Mouse (Mus musculus) thymus, adult 18-20 months (tissue): ENCODE measurements around the gene Gm45234.
"Not testable (repeated sequence)": the region's sequence is repeated elsewhere in the genome, so short reads cannot be mapped to it uniquely, and the experiment has no call there.

ENCODE experiments used
- DNase-seq, 2 experiments: peaks; one replicate each; pipeline ENCODE4 v3.0.0; 2022; ENCODE audit warnings: mixed read lengths in 2 of 2

Gene Gm45234

GRCm38 (mm10) chr6:124755831-124756595, at the start of gene Gm45234, which contains the start of gene Atn1:
TSS of gene Gm45234 (minus strand) at chr6:124756021.
TSS of gene Atn1 (minus strand) at chr6:124756524.
- no peak for DNase-seq

- no peak for DNase-seq
Measured at GRCm38 (mm10) chr6:124804341-124804740, 48.5 kb upstream of the Gm45234 start.

GRCm38 (mm10) chr6:124803691-124804090, 47.9 kb upstream of the Gm45234 start:
- not testable (repeated sequence) for DNase-seq

GRCm38 (mm10) chr6:124803061-124803460, 47.2 kb upstream of the Gm45234 start:
- DNase-seq: no peak

- DNase-seq: not testable (repeated sequence)
Measured at GRCm38 (mm10) chr6:124802400-124802799, 46.6 kb upstream of the Gm45234 start.

GRCm38 (mm10) chr6:124796200-124796599, 40.4 kb upstream of the Gm45234 start:
- no peak for DNase-seq

- DNase-seq: no peak
Measured at GRCm38 (mm10) chr6:124795781-124796180, 40.0 kb upstream of the Gm45234 start.

GRCm38 (mm10) chr6:124791911-124792310, 36.1 kb upstream of the Gm45234 start:
- DNase-seq: no peak

- no peak for DNase-seq
Measured at GRCm38 (mm10) chr6:124790121-124790520, 34.3 kb upstream of the Gm45234 start.

- no peak for DNase-seq
Measured at GRCm38 (mm10) chr6:124789519-124789918, 33.7 kb upstream of the Gm45234 start.

- DNase-seq: no peak
Measured at GRCm38 (mm10) chr6:124787722-124788121, 31.9 kb upstream of the Gm45234 start.

- no peak for DNase-seq
Measured at GRCm38 (mm10) chr6:124786756-124787420, 31.1 kb upstream of the Gm45234 start.

- DNase-seq: peak; percentile 52 to 56
Measured at GRCm38 (mm10) chr6:124782436-124782835, 26.6 kb upstream of the Gm45234 start.

GRCm38 (mm10) chr6:124780917-124781316, 25.1 kb upstream of the Gm45234 start:
- DNase-seq: no peak

- no peak for DNase-seq
Measured at GRCm38 (mm10) chr6:124779984-124780416, 24.2 kb upstream of the Gm45234 start.

GRCm38 (mm10) chr6:124779222-124779983, 23.6 kb upstream of the Gm45234 start, which contains the start of gene Lrrc23:
TSS of gene Lrrc23 (minus strand) at chr6:124779727.
- DNase-seq: peak; percentile 51 to 74

- DNase-seq: no peak
Measured at GRCm38 (mm10) chr6:124770511-124770910, 14.7 kb upstream of the Gm45234 start.

GRCm38 (mm10) chr6:124770013-124770412, 14.2 kb upstream of the Gm45234 start:
- DNase-seq: no peak

- DNase-seq: peak; percentile 36 to 53
Measured at GRCm38 (mm10) chr6:124769101-124769765, 13.4 kb upstream of the Gm45234 start, which contains the start of gene Eno2. TSS of gene Eno2 (minus strand) at chr6:124769673.

GRCm38 (mm10) chr6:124768704-124769044, 12.9 kb upstream of the Gm45234 start:
- no peak for DNase-seq

GRCm38 (mm10) chr6:124767920-124768703, 12.3 kb upstream of the Gm45234 start:
- DNase-seq: peak in 1 of 2 experiments; percentile 22

GRCm38 (mm10) chr6:124767536-124767919, 11.7 kb upstream of the Gm45234 start:
- no peak for DNase-seq
